20 mouse cellular contexts compared by ENCODE assay signal in the genomic region with DNA sequence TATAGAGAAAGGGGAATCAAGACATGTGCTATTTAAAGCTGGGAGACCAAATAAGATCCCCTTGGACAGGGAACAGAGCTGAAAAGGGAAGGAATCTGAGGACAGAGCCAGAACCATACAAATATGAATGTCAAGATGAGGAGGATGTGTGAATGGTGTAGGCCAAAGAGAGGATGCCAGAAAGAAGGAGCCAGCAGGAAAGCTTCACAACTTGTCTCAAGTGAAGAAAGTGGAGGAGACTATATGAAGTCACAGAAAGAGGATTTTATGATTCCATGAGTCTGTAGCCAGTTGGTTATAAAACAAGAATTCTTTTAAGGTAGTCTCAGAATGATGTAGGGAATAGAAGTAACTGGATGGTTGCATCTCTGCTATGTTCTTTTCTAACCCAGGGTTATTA.
DNase-seq lines count a peak whose midpoint lies in the region.
"Had no signal": no experiment of that assay in that cellular context is flagged by ENCODE, and none has a peak within 500 bp of the region (broad histone marks: within the 10 kb centered on the region; RNA-seq: fewer than 3 reads in every experiment).

No protein-coding gene starts in this region.

- intact Hi-C loops in heart, postnatal 10 days (cut with DNase I): no loop called here

- DNase-seq in heart, postnatal 10 days: peak; percentile 3 to 6
- no peak for DNase-seq in heart, adult 11 months
- peak; percentile 20 to 39 for DNase-seq in right cerebral cortex, postnatal 10 days (ENCODE audit: low spot score in 2 of 2)
- DNase-seq in right cerebral cortex, postnatal 14 days: no peak
- peak; percentile 8 to 21 for DNase-seq in left cerebral cortex, adult 18-20 months (ENCODE audit: low spot score in 2 of 2)
- peak; percentile 22 to 48 for DNase-seq in right cerebral cortex, postnatal 36 days (ENCODE audit: low spot score in 2 of 2)
- DNase-seq in spleen, adult 12 weeks (ENCODE audit: low spot score): no peak
- DNase-seq in cerebellum, adult 18-20 months: no peak
- DNase-seq: adrenal gland, postnatal 14 days; cerebellum, adult 8-10 months; cerebellum, postnatal 25 days; gastrocnemius, postnatal 14 days; heart, postnatal 36 days; kidney, adult 2 months; kidney, postnatal 36 days; layer of hippocampus, postnatal 36 days; liver; lung, adult 2 months; lung, postnatal 10 days; thymus, postnatal 14 days had no signal

Comparison
In these comparisons a context has a peak if more than half of its experiments do, and no peak if none do; other contexts are left out.
1. DNase-seq: peak in heart, postnatal 10 days (2 of 2), right cerebral cortex, postnatal 10 days (2 of 2), left cerebral cortex, adult 18-20 months (2 of 2) and right cerebral cortex, postnatal 36 days (2 of 2); none in heart, adult 11 months (single experiment), right cerebral cortex, postnatal 14 days (single experiment), spleen, adult 12 weeks (single experiment) and cerebellum, adult 18-20 months (0 of 2).